Mouse (Mus musculus) myocyte (in vitro differentiated cells): Measurements from ENCODE around the gene Crbn.

Experiments used
- E2F4 ChIP-seq: IDR thresholded peaks from one replicate; pipeline ENCODE4 v1.6.1; 2011; ENCODE audit warnings: mild to moderate bottlenecking, control low read depth, moderate library complexity; ENCODE audit not compliant: insufficient read depth
- MAX ChIP-seq: IDR thresholded peaks from one replicate; pipeline ENCODE4 v1.6.1; 2011; ENCODE audit warnings: low read depth, mild to moderate bottlenecking, control low read depth
- MYOD1 ChIP-seq, 3 experiments: IDR thresholded peaks; one replicate each; pipeline ENCODE4 v1.6.1; 2011; ENCODE audit warnings: control low read depth in 2 of 3, low read depth in 2 of 3, mild to moderate bottlenecking in 2 of 3, moderate library complexity in 1 of 3; ENCODE audit not compliant: insufficient read length in 2 of 3, control insufficient read depth in 1 of 3
- MYOG ChIP-seq, 3 experiments: IDR thresholded peaks; one replicate each; pipeline ENCODE4 v1.6.1; 2011; ENCODE audit warnings: control low read depth in 2 of 3, low read depth in 2 of 3, mild to moderate bottlenecking in 2 of 3; ENCODE audit not compliant: insufficient read length in 2 of 3, control insufficient read depth in 1 of 3, insufficient read depth in 1 of 3
- POLR2A ChIP-seq: IDR thresholded peaks from one replicate; pipeline ENCODE4 v1.6.1; 2011; ENCODE audit warnings: low read depth, mild to moderate bottlenecking, control low read depth, moderate library complexity; ENCODE audit not compliant: insufficient read length
- TCF12 ChIP-seq: IDR thresholded peaks from one replicate; pipeline ENCODE4 v1.6.1; 2011; ENCODE audit warnings: mild to moderate bottlenecking, control low read depth; ENCODE audit not compliant: poor library complexity, insufficient read depth, severe bottlenecking
- USF1 ChIP-seq: IDR thresholded peaks from one replicate; pipeline ENCODE4 v1.6.1; 2011; ENCODE audit warnings: low read depth, mild to moderate bottlenecking, control low read depth, moderate library complexity

DNA sequence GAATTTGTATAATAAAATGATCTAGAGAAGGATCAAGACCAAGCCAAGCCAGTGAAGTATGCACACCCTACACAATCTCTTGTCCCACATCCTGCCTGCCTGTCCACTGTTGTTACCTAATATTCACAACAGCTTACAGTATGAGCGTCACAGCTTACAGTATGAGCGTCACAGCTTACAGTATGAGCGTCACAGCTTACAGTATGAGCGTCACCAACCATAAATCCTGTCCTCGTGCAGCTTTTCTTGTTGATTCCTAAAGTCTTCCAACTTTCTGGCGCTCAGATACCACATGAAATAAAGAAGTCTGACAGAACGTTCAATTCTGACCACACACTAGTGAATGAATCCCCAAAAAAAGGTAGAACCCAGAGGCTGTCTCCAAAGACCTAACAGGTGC, 6.8 kb downstream of the Crbn start:
- TF ChIP-seq MYOD1 (IDR thresholded peaks at IDR 0.05; ENCODE audit: control insufficient read depth in 1 of 3, insufficient read length in 2 of 3, low read depth in 2 of 3) (no peak), E2F4 (no peak), USF1 (no peak), POLR2A (no peak), TCF12 (no peak), MAX (no peak), MYOG (IDR thresholded peaks at IDR 0.05; ENCODE audit: control insufficient read depth in 1 of 3, insufficient read depth in 1 of 3, insufficient read length in 2 of 3, low read depth in 2 of 3) (no peak)
